Mouse (Mus musculus) heart, postnatal 0 days (tissue): ENCODE data around the gene Cela1. TPM values are rescaled to one million over a fixed set of nuclear protein-coding genes. Genes with fewer than 3 reads are reported as not detected.

Experiments used
- ATAC-seq: fragments of 200-750 bp; cut with Nextera tagmentation; 2 replicates; pipeline ENCODE4 v1.8.0; 2017; ENCODE audit warnings: low read depth, moderate number of reproducible peaks, moderate library complexity; ENCODE audit not compliant: insufficient read depth
- DNase-seq: peaks from one replicate; pipeline ENCODE4 v3.0.0-alpha.2; 2016; ENCODE audit warnings: low spot score
- H3K27ac ChIP-seq: fragments of 300-500 bp; sonication (generic); 2 replicates; pipeline ENCODE4 v1.5.1; 2014; ENCODE audit warnings: low read depth, mild to moderate bottlenecking
- H3K27me3 ChIP-seq: fragments of 300-500 bp; sonication (generic); 2 replicates; pipeline ENCODE4 v1.6.1; 2014; ENCODE audit warnings: low read length, mixed read lengths; ENCODE audit not compliant: control insufficient read depth, insufficient read depth
- H3K36me3 ChIP-seq: fragments of 300-500 bp; sonication (generic); replicated peaks from 2 replicates; pipeline ENCODE4 v1.6.1; 2014; ENCODE audit warnings: low read length, mixed read lengths; ENCODE audit not compliant: control insufficient read depth, insufficient read depth
- H3K4me1 ChIP-seq: fragments of 300-500 bp; sonication (generic); 2 replicates; pipeline ENCODE4 v1.6.1; 2014; ENCODE audit warnings: antibody characterized with exemption; ENCODE audit not compliant: control insufficient read depth, insufficient read depth
- H3K4me2 ChIP-seq: fragments of 300-500 bp; sonication (generic); 2 replicates; pipeline ENCODE4 v1.6.1; 2014; ENCODE audit warnings: low read depth, mild to moderate bottlenecking, low read length, moderate library complexity
- H3K4me3 ChIP-seq: fragments of 300-500 bp; sonication (generic); 2 replicates; pipeline ENCODE4 v1.5.1; 2014; ENCODE audit warnings: low read depth, low read length
- H3K9ac ChIP-seq: fragments of 300-500 bp; sonication (generic); replicated peaks from 2 replicates; pipeline ENCODE4 v1.6.1; 2014; ENCODE audit warnings: low read depth, low read length, mixed read lengths
- H3K9me3 ChIP-seq: fragments of 300-500 bp; sonication (generic); replicated peaks from 2 replicates; pipeline ENCODE4 v1.6.1; 2016; ENCODE audit warnings: low read length; ENCODE audit not compliant: control insufficient read depth
- CTCF ChIP-seq: IDR thresholded peaks from 2 replicates; pipeline ENCODE4 v1.5.1; 2016; ENCODE audit warnings: antibody characterized with exemption, control low read depth, low read depth
- EP300 ChIP-seq: IDR thresholded peaks from 2 replicates; pipeline ENCODE4 v1.6.1; 2016; ENCODE audit warnings: antibody characterized with exemption, low read depth
- WGBS: fragments of 180-500 bp; shearing (Covaris S2); extraction: QIAGEN DNeasy Blood & Tissue Kit; methylation state at CpG from one replicate; pipeline ENCODE4 v1.1.7; 2014; 5-methylcytosine and 5-hydroxymethylcytosine counted together
- microRNA-seq: library from miRNA; unstranded; fragments of <30 nt; microRNA quantifications from one replicate; pipeline ENCODE4, GENCODE M21; 2016
- polyA plus RNA-seq: library from polyadenylated mRNA; unstranded; fragments of >200 nt; fragmentation: Nextera tagmentation; extraction: Ambion mirVana; gene quantifications from 2 replicates; pipeline ENCODE4 v1.2.1, GENCODE M21; 2015
- total RNA-seq: library from RNA; depleted of rRNA; stranded (reverse); fragments of >200 nt; gene quantifications from 2 replicates; pipeline ENCODE4 v1.2.3, GENCODE M21; 2014; ENCODE audit warnings: low replicate concordance; rRNA removed

Gene Cela1
- total and polyA plus RNA-seq, 2 experiments from 2014 or later, result 1.8 TPM; not detected in 1

GRCm38 (mm10) chr15:100630126-100630525 lies 57.6 kb downstream of the Cela1 start:
- WGBS, result 65% methylated on average over 3 of the region's 3 CpGs
- H3K27ac ChIP-seq, result no peak overlapping the region
- no peak for DNase-seq

GRCm38 (mm10) chr15:100628797-100629196 lies 58.9 kb downstream of the Cela1 start:
- 48% methylated on average over 7 of the region's 7 CpGs for WGBS

More at GRCm38 (mm10) chr15:100630126-100630525, 57.6 kb downstream of the Cela1 start:
- Histone ChIP-seq H3K9ac (no peak overlapping the region), H3K27me3 (peaks cover 4% of the 10 kb centered on the region; the same call in 1 of the 2 replicates), H3K4me1 (no peaks in the 10 kb centered on the region), H3K36me3 (no peaks in the 10 kb centered on the region), H3K4me2 (no peak overlapping the region), H3K9me3 (no peaks in the 10 kb centered on the region), H3K4me3 (no peak overlapping the region)
- ATAC-seq, result no peak
- TF ChIP-seq EP300 (no peak), CTCF (no peak)

GRCm38 (mm10) chr15:100627774-100628370 lies 59.8 kb downstream of the Cela1 start:
- no peak for TF ChIP-seq EP300
- Histone ChIP-seq H3K27me3 (no peaks in the 10 kb centered on the region), H3K36me3 (no peaks in the 10 kb centered on the region), H3K27ac (peak overlapping the region; percentile 46), H3K4me2 (no peak overlapping the region), H3K4me3 (no peak overlapping the region), H3K9me3 (no peaks in the 10 kb centered on the region), H3K9ac (no peak overlapping the region), H3K4me1 (no peaks in the 10 kb centered on the region)
- DNase-seq (no peak), ATAC-seq (no peak)
- 18% methylated on average over 11 of the region's 11 CpGs for WGBS

More at GRCm38 (mm10) chr15:100628797-100629196, 58.9 kb downstream of the Cela1 start:
- H3K9me3 ChIP-seq, result no peaks in the 10 kb centered on the region
- H3K4me3 ChIP-seq, result no peak overlapping the region
- H3K4me2 ChIP-seq, result no peak overlapping the region
- no peaks in the 10 kb centered on the region for H3K27me3 ChIP-seq
- H3K4me1 ChIP-seq, result no peaks in the 10 kb centered on the region
- peak overlapping the region; percentile 49; the same call in 1 of the 2 replicates for H3K27ac ChIP-seq
- no peak for TF ChIP-seq CTCF
- no peak for TF ChIP-seq EP300
- H3K36me3 ChIP-seq, result no peaks in the 10 kb centered on the region
- no peak overlapping the region for H3K9ac ChIP-seq
- peak; percentile 53; the same call in 1 of the 2 replicates for ATAC-seq
- DNase-seq, result peak; percentile 59

GRCm38 (mm10) chr15:100627287-100627686 lies 60.4 kb downstream of the Cela1 start:
- no peak for ATAC-seq
- no peak for DNase-seq
- H3K27ac ChIP-seq, result peak overlapping the region; percentile 46; the same call in 1 of the 2 replicates
- WGBS, result 27% methylated on average over 10 of the region's 10 CpGs
- no peak overlapping the region for H3K4me3 ChIP-seq
- no peaks in the 10 kb centered on the region for H3K9me3 ChIP-seq
- no peak overlapping the region for H3K4me2 ChIP-seq
- H3K27me3 ChIP-seq, result no peaks in the 10 kb centered on the region
- no peaks in the 10 kb centered on the region for H3K36me3 ChIP-seq
- TF ChIP-seq EP300 (no peak), CTCF (no peak)
- H3K4me1 ChIP-seq, result no peaks in the 10 kb centered on the region
- no peak overlapping the region for H3K9ac ChIP-seq

GRCm38 (mm10) chr15:100624435-100624834 lies 63.3 kb downstream of the Cela1 start:
- Histone ChIP-seq H3K27me3 (no peaks in the 10 kb centered on the region), H3K9me3 (no peaks in the 10 kb centered on the region), H3K4me3 (no peak overlapping the region), H3K27ac (no peak overlapping the region), H3K9ac (no peak overlapping the region), H3K36me3 (peaks cover 16% of the 10 kb centered on the region), H3K4me2 (no peak overlapping the region), H3K4me1 (0 out of 2 replicates have a peak, but pooled peaks cover 5% of the 10 kb centered on the region)
- 80% methylated on average over 3 of the region's 3 CpGs for WGBS
- ATAC-seq, result no peak
- no peak for TF ChIP-seq CTCF
- no peak for TF ChIP-seq EP300
- no peak for DNase-seq

Small RNAs within 50 kb of the gene (microRNA-seq; reads per million reads assigned to microRNA genes)
- gene Mir6961, result not detected

Other genes starting within 250 kb of the Cela1 start
- 18.5 and 25.5 TPM in 2 replicates for gene Letmd1, start 218.9 kb downstream of the Cela1 start, total RNA-seq
- 7.5 and 7.6 TPM in 2 replicates for gene Letmd1, start 218.9 kb downstream of the Cela1 start, polyA plus RNA-seq
- gene Csrnp2, start 192.4 kb downstream of the Cela1 start, total RNA-seq, result 5.1 and 6.0 TPM in 2 replicates
- 4.6 and 5.0 TPM in 2 replicates for gene Csrnp2, start 192.4 kb downstream of the Cela1 start, polyA plus RNA-seq
- gene Tfcp2, start 135.9 kb downstream of the Cela1 start, total RNA-seq, result 9.9 and 11.0 TPM in 2 replicates
- gene Tfcp2, start 135.9 kb downstream of the Cela1 start, polyA plus RNA-seq, result 11.2 and 13.9 TPM in 2 replicates
- 6.0 and 18.8 TPM in 2 replicates for gene Pou6f1, start 87.9 kb downstream of the Cela1 start, total RNA-seq
- gene Pou6f1, start 87.9 kb downstream of the Cela1 start, polyA plus RNA-seq, result 3.2 and 5.2 TPM in 2 replicates
- gene Dazap2, start 72.6 kb downstream of the Cela1 start, total RNA-seq, result 234 and 284 TPM in 2 replicates
- gene Dazap2, start 72.6 kb downstream of the Cela1 start, polyA plus RNA-seq, result 213 and 214 TPM in 2 replicates
- 20.5 and 27.6 TPM in 2 replicates for gene Smagp, start 51.0 kb downstream of the Cela1 start, total RNA-seq
- gene Smagp, start 51.0 kb downstream of the Cela1 start, polyA plus RNA-seq, result 15.9 and 19.0 TPM in 2 replicates
- 0.42 TPM in 1 of 2 replicates, not detected in the other for gene Bin2, start 18.4 kb downstream of the Cela1 start, total RNA-seq
- gene Bin2, start 18.4 kb downstream of the Cela1 start, polyA plus RNA-seq, result 0.56 and 0.68 TPM in 2 replicates
- 0.92 and 2.1 TPM in 2 replicates for gene Galnt6, start 41.5 kb upstream of the Cela1 start, total RNA-seq
- 0.43 and 0.46 TPM in 2 replicates for gene Galnt6, start 41.5 kb upstream of the Cela1 start, polyA plus RNA-seq
- gene Slc4a8, start 73.8 kb upstream of the Cela1 start, total RNA-seq, result 0.19 and 0.50 TPM in 2 replicates
- gene Slc4a8, start 73.8 kb upstream of the Cela1 start, polyA plus RNA-seq, result 0.38 and 0.81 TPM in 2 replicates
- not detected in 2 replicates for gene Scn8a, start 181.9 kb upstream of the Cela1 start, total RNA-seq
- 0.11 and 0.16 TPM in 2 replicates for gene Scn8a, start 181.9 kb upstream of the Cela1 start, polyA plus RNA-seq